Comparison of ENCODE assay signal across 18 mouse cellular contexts in genomic region chr19:21407363-21407762, GRCm38 (mm10).
DNase-seq lines count a peak whose midpoint lies in the region; ATAC-seq lines count a peak whose summit lies in the region.
"Had no signal": no experiment of that assay in that cellular context is flagged by ENCODE, and none has a peak within 500 bp of the region (broad histone marks: within the 10 kb centered on the region; RNA-seq: fewer than 3 reads in every experiment).

No protein-coding gene starts in this region.

- H3K9ac ChIP-seq in liver, embryonic 11.5 days (ENCODE audit: low read depth, low read length), result no peak overlapping the region
- H3K9ac ChIP-seq in midbrain, embryonic 11.5 days (ENCODE audit: low read length), result no peak overlapping the region
- H3K9ac ChIP-seq: hindbrain, embryonic 13.5 days; lung, embryonic 15.5 days had no signal

- no peak overlapping the region for H3K4me2 ChIP-seq in liver, embryonic 11.5 days
- H3K4me2 ChIP-seq in midbrain, embryonic 11.5 days, result no peak overlapping the region
- H3K4me2 ChIP-seq: hindbrain, embryonic 13.5 days; lung, embryonic 15.5 days had no signal

- no peak overlapping the region for H3K27ac ChIP-seq in liver, embryonic 11.5 days (ENCODE audit: low read depth, low read length)
- H3K27ac ChIP-seq in midbrain, embryonic 11.5 days (ENCODE audit: low read depth, low read length), result no peak overlapping the region
- H3K27ac ChIP-seq: hindbrain, embryonic 13.5 days; kidney, postnatal 0 days; limb, embryonic 10.5 days; lung, embryonic 15.5 days; midbrain, embryonic 10.5 days; stomach, postnatal 0 days had no signal

- no peaks in the 10 kb centered on the region for H3K4me1 ChIP-seq in liver, embryonic 11.5 days (replicated peaks; ENCODE audit: control insufficient read depth, insufficient read depth, low read length)
- no peaks in the 10 kb centered on the region for H3K4me1 ChIP-seq in midbrain, embryonic 11.5 days (ENCODE audit: control insufficient read depth, insufficient read depth, low read length)
- H3K4me1 ChIP-seq: hindbrain, embryonic 13.5 days; limb, embryonic 10.5 days; lung, embryonic 15.5 days; midbrain, embryonic 10.5 days had no signal

- no peaks in the 10 kb centered on the region for H3K27me3 ChIP-seq in liver, embryonic 11.5 days (replicated peaks; ENCODE audit: control insufficient read depth, insufficient read depth, low read length)
- H3K27me3 ChIP-seq in midbrain, embryonic 11.5 days (ENCODE audit: control insufficient read depth, insufficient read depth, low read length), result no peaks in the 10 kb centered on the region
- H3K27me3 ChIP-seq: hindbrain, embryonic 13.5 days; lung, embryonic 15.5 days had no signal

- peak; percentile 64 for DNase-seq in spleen, adult 12 weeks (ENCODE audit: low spot score)
- DNase-seq in spleen, adult 18-20 months, result no peak
- no peak for DNase-seq in liver, embryonic 11.5 days (ENCODE audit: low spot score)
- no peak for DNase-seq in urinary bladder, postnatal 10 days (ENCODE audit: low spot score)
- DNase-seq in ovary, postnatal 36 days (ENCODE audit: low spot score), result no peak
- no peak for DNase-seq in midbrain, embryonic 11.5 days (ENCODE audit: low spot score, missing footprints)
- DNase-seq: adrenal gland, postnatal 25 days; cerebellum, adult 9-10 months; thymus, postnatal 4 days had no signal

- H3K9me3 ChIP-seq in liver, embryonic 11.5 days (ENCODE audit: control insufficient read depth, low read length), result no peaks in the 10 kb centered on the region
- no peaks in the 10 kb centered on the region for H3K9me3 ChIP-seq in midbrain, embryonic 11.5 days (ENCODE audit: control insufficient read depth, low read length)
- H3K9me3 ChIP-seq: G1E; hindbrain, embryonic 13.5 days; limb, embryonic 10.5 days; lung, embryonic 15.5 days; midbrain, embryonic 10.5 days had no signal

- 58% methylated on average over 1 of the region's 1 CpGs for WGBS in liver, embryonic 11.5 days
- 72% methylated on average over 1 of the region's 1 CpGs for WGBS in midbrain, embryonic 11.5 days

- no peak overlapping the region for H3K4me3 ChIP-seq in liver, embryonic 11.5 days (ENCODE audit: low read depth, low read length)
- H3K4me3 ChIP-seq in midbrain, embryonic 11.5 days (ENCODE audit: low read depth, low read length), result no peak overlapping the region
- H3K4me3 ChIP-seq: hindbrain, embryonic 13.5 days; limb, embryonic 10.5 days; lung, embryonic 15.5 days; midbrain, embryonic 10.5 days; myocyte had no signal

- peak; percentile 36; the same call in 1 of the 2 replicates for ATAC-seq in liver, embryonic 11.5 days (replicated peaks; ENCODE audit: low FRiP score)
- peak; percentile 96 for ATAC-seq in megakaryocyte-erythroid progenitor cell, adult 5-6 weeks (replicated peaks; ENCODE audit: low FRiP score, low TSS enrichment, poor library complexity, severe bottlenecking)
- no peak for ATAC-seq in midbrain, embryonic 11.5 days (ENCODE audit: low FRiP score)

- H3K36me3 ChIP-seq in liver, embryonic 11.5 days (ENCODE audit: control insufficient read depth, insufficient read depth, low read length), result no peaks in the 10 kb centered on the region
- H3K36me3 ChIP-seq in midbrain, embryonic 11.5 days (ENCODE audit: control insufficient read depth, insufficient read depth, low read length), result no peaks in the 10 kb centered on the region
- H3K36me3 ChIP-seq: hindbrain, embryonic 13.5 days; limb, embryonic 10.5 days; lung, embryonic 15.5 days; midbrain, embryonic 10.5 days had no signal
